Mouse (Mus musculus): ENCODE results near the gene Hs2st1. TPM values are rescaled to one million over a fixed set of nuclear protein-coding genes. Genes with fewer than 3 reads are reported as not detected.

Gene Hs2st1
- 3.7 and 5.1 TPM in 2 replicates for polyA plus RNA-seq (2012; rRNA removed; ENCODE audit: low replicate concordance)

GRCm38 (mm10) chr3:144570047-144570815 lies at the start of gene Hs2st1, which contains the start of gene Selenof:
Hs2st1 (minus strand) TSS chr3:144570181.
Selenof (plus strand) TSS chr3:144570304.

Other genes starting within 250 kb of the Hs2st1 start
- 124 and 130 TPM in 2 replicates for gene Selenof, start 123 bp upstream of the Hs2st1 start, polyA plus RNA-seq (2012; rRNA removed; ENCODE audit: low replicate concordance)
- 38.7 and 78.9 TPM in 2 replicates for gene Sh3glb1, start 150.2 kb upstream of the Hs2st1 start, polyA plus RNA-seq (2012; rRNA removed; ENCODE audit: low replicate concordance)
- gene Clca3a1, start 190.8 kb upstream of the Hs2st1 start, polyA plus RNA-seq (2012; rRNA removed; ENCODE audit: low replicate concordance), result 4.6 and 9.5 TPM in 2 replicates
- gene Clca3a2, start 249.3 kb upstream of the Hs2st1 start, polyA plus RNA-seq (2012; rRNA removed; ENCODE audit: low replicate concordance), result 21.4 and 54.2 TPM in 2 replicates